Mouse (Mus musculus) bone marrow, adult 2 months (tissue): ENCODE results near the gene Mrfap1.

ENCODE experiments used
- CTCF ChIP-seq: fragments of 200-500 bp; IDR thresholded peaks from 2 replicates; pipeline ENCODE4 v1.5.1; 2011; ENCODE audit warnings: low read length, control low read depth; ENCODE audit not compliant: control insufficient read depth, insufficient read depth
- POLR2A ChIP-seq: fragments of 200-500 bp; IDR thresholded peaks from 2 replicates; pipeline ENCODE4 v1.6.1; 2011; ENCODE audit warnings: low read depth, mild to moderate bottlenecking, control low read depth, low read length, borderline replicate concordance; ENCODE audit not compliant: control insufficient read depth

- no peak for TF ChIP-seq POLR2A
- TF ChIP-seq CTCF = no peak
Observed at GRCm38 (mm10) chr5:36786052-36786451, 10.5 kb downstream of the Mrfap1 start.
